Mouse (Mus musculus) olfactory bulb, adult 2 months (tissue): ENCODE results near the gene Slc25a22.

Experiments
- CTCF ChIP-seq: fragments of 200-500 bp; IDR thresholded peaks from 2 replicates; pipeline ENCODE4 v1.5.1; 2012; ENCODE audit warnings: low read depth, mild to moderate bottlenecking, low read length, moderate library complexity; ENCODE audit not compliant: insufficient read depth
- POLR2A ChIP-seq: fragments of 200-500 bp; IDR thresholded peaks from 2 replicates; pipeline ENCODE4 v1.6.1; 2012; ENCODE audit warnings: mild to moderate bottlenecking, low read depth, low read length, moderate library complexity; ENCODE audit not compliant: insufficient read depth

GRCm38 (mm10) chr7:141437178-141438120, at the start of gene Slc25a22:
- TF ChIP-seq CTCF (peak; percentile 87), POLR2A (peak; percentile 77)
